ENCODE assay signal across 8 mouse cellular contexts in the genomic region with DNA sequence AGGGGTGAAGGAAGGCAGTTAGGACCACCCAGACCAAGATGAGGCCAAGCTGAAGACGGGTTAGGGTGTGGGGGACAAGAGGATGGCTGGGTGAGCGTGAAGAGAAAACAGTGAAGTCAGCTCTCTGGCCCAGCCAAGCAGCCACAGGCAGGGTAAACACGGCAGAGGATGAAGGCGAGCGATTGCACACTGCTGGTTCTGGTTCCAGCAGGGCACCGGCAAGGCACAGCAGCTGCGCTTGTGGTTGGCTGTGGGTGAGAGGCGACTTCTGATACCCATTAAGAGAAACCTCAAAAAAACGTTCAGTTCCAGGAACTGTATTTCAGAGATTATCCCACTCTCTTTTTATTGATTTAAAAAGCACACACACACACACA. TPM values are rescaled to one million over a fixed set of nuclear protein-coding genes. Genes with fewer than 3 reads are reported as not detected.
A peak's percentile ranks its signal among the peaks of the same experiment; 100 is the strongest.
DNase-seq lines count a peak whose midpoint lies in the region; ATAC-seq and TF ChIP-seq lines count a peak whose summit lies in the region.

No protein-coding gene starts in this region.

- no peak overlapping the region for H3K4me3 ChIP-seq in midbrain, embryonic 10.5 days
- no peak overlapping the region for H3K4me3 ChIP-seq in midbrain, embryonic 11.5 days (ENCODE audit: low read depth, low read length)
- no peak overlapping the region for H3K4me3 ChIP-seq in liver, embryonic 16.5 days (ENCODE audit: low read depth, low read length)
- no peak overlapping the region for H3K4me3 ChIP-seq in thymus, adult 2 months (ENCODE audit: control insufficient read depth, insufficient read depth, low read length)

- TF ChIP-seq POLR2A in thymus, adult 2 months (IDR thresholded peaks at IDR 0.05; ENCODE audit: control insufficient read depth, extremely low read depth, insufficient read depth, low read length, poor library complexity): no peak

- ATAC-seq in midbrain, embryonic 11.5 days (ENCODE audit: low FRiP score): no peak
- ATAC-seq in liver, embryonic 16.5 days (ENCODE audit: low read depth): peak; percentile 52

- H3K9me3 ChIP-seq in midbrain, embryonic 10.5 days (replicated peaks): no peaks in the 10 kb centered on the region
- H3K9me3 ChIP-seq in midbrain, embryonic 11.5 days (ENCODE audit: control insufficient read depth, low read length): no peaks in the 10 kb centered on the region
- no peaks in the 10 kb centered on the region for H3K9me3 ChIP-seq in liver, embryonic 16.5 days (replicated peaks; ENCODE audit: control insufficient read depth, low read length)

- 61% methylated on average over 9 of the region's 9 CpGs for WGBS in midbrain, embryonic 10.5 days
- 60% methylated on average over 9 of the region's 9 CpGs for WGBS in midbrain, embryonic 11.5 days
- WGBS in liver, embryonic 16.5 days (ENCODE audit: insufficient replicate concordance): 9% methylated on average over 9 of the region's 9 CpGs
- WGBS in thymus, adult 2 months: 3% methylated on average over 9 of the region's 9 CpGs

- H3K27ac ChIP-seq in midbrain, embryonic 10.5 days (replicated peaks): peak overlapping the region; percentile 72
- H3K27ac ChIP-seq in midbrain, embryonic 11.5 days (ENCODE audit: low read depth, low read length): no peak overlapping the region
- H3K27ac ChIP-seq in liver, embryonic 16.5 days (ENCODE audit: low read length): peak overlapping the region; percentile 82
- peak overlapping the region; percentile 85 for H3K27ac ChIP-seq in thymus, adult 2 months (ENCODE audit: control insufficient read depth, insufficient read depth, low read length)

- no peak for DNase-seq in midbrain, embryonic 10.5 days (ENCODE audit: low spot score)
- DNase-seq in midbrain, embryonic 11.5 days (ENCODE audit: low spot score, missing footprints): no peak
- peak; percentile 45 for DNase-seq in c-Kit-positive CD71-positive TER-119-positive erythroid progenitor cells, embryonic 14.5 days (ENCODE audit: low spot score)
- peak; percentile 62 for DNase-seq in thymus, adult 2 months
- no peak for DNase-seq in cerebellum, adult 18-20 months
- DNase-seq in frontal cortex, postnatal 10 days (ENCODE audit: low spot score in 2 of 2): no peak
- no peak for DNase-seq in urinary bladder, postnatal 4 days (ENCODE audit: low spot score in 2 of 2)

- peaks cover 43% of the 10 kb centered on the region for H3K4me1 ChIP-seq in midbrain, embryonic 10.5 days
- H3K4me1 ChIP-seq in midbrain, embryonic 11.5 days (ENCODE audit: control insufficient read depth, insufficient read depth, low read length): peaks cover 18% of the 10 kb centered on the region
- H3K4me1 ChIP-seq in liver, embryonic 16.5 days (ENCODE audit: control insufficient read depth, low read depth, low read length): peaks cover 51% of the 10 kb centered on the region
- peaks cover 70% of the 10 kb centered on the region for H3K4me1 ChIP-seq in thymus, adult 2 months (replicated peaks; ENCODE audit: control insufficient read depth, insufficient read depth, low read length)

- TF ChIP-seq CTCF in thymus, adult 2 months (IDR thresholded peaks at IDR 0.05; ENCODE audit: borderline replicate concordance, control insufficient read depth, extremely low read depth, insufficient read depth, low read length, poor library complexity): no peak

- no peaks in the 10 kb centered on the region for H3K27me3 ChIP-seq in midbrain, embryonic 10.5 days (ENCODE audit: low read depth, poor library complexity, severe bottlenecking)
- H3K27me3 ChIP-seq in midbrain, embryonic 11.5 days (ENCODE audit: control insufficient read depth, insufficient read depth, low read length): no peaks in the 10 kb centered on the region
- H3K27me3 ChIP-seq in liver, embryonic 16.5 days (ENCODE audit: control insufficient read depth, insufficient read depth, low read depth, low read length): no peaks in the 10 kb centered on the region
- no peaks in the 10 kb centered on the region for H3K27me3 ChIP-seq in thymus, adult 2 months (ENCODE audit: control insufficient read depth, insufficient read depth, low read length)

- H3K4me2 ChIP-seq in midbrain, embryonic 11.5 days: no peak overlapping the region
- H3K4me2 ChIP-seq in liver, embryonic 16.5 days (ENCODE audit: low read depth, low read length): peak overlapping the region; percentile 12

- H3K9ac ChIP-seq in midbrain, embryonic 11.5 days (ENCODE audit: low read length): no peak overlapping the region
- H3K9ac ChIP-seq in liver, embryonic 16.5 days (ENCODE audit: low read depth, low read length): peak overlapping the region; percentile 41

- no peaks in the 10 kb centered on the region for H3K36me3 ChIP-seq in midbrain, embryonic 10.5 days
- no peaks in the 10 kb centered on the region for H3K36me3 ChIP-seq in midbrain, embryonic 11.5 days (ENCODE audit: control insufficient read depth, insufficient read depth, low read length)
- H3K36me3 ChIP-seq in liver, embryonic 16.5 days (ENCODE audit: control insufficient read depth, insufficient read depth): no peaks in the 10 kb centered on the region
- H3K36me3 ChIP-seq in thymus, adult 2 months (ENCODE audit: control insufficient read depth, insufficient read depth, low read length): no peaks in the 10 kb centered on the region

RNA-seq across cellular contexts. Expression of a gene that starts 24.3 kb away (rescaled TPM):
- polyA plus RNA-seq in midbrain, embryonic 10.5 days (2016; fragmentation: Nextera tagmentation; extraction: Ambion mirVana): not detected in 2 replicates
- polyA plus RNA-seq in midbrain, embryonic 11.5 days (2014; fragmentation: Nextera tagmentation; extraction: Ambion mirVana): not detected in 2 replicates
- polyA plus RNA-seq in liver, embryonic 16.5 days (2015; fragmentation: Nextera tagmentation; extraction: Ambion mirVana): not detected in 2 replicates
- not detected in 2 replicates for polyA plus RNA-seq in thymus, adult 2 months (2012; rRNA removed)

RNA-seq across cellular contexts. Expression of a gene that starts 32.7 kb away (rescaled TPM):
- 0.16 and 0.35 TPM in 2 replicates for polyA plus RNA-seq in midbrain, embryonic 10.5 days (2016; fragmentation: Nextera tagmentation; extraction: Ambion mirVana)
- polyA plus RNA-seq in midbrain, embryonic 11.5 days (2014; fragmentation: Nextera tagmentation; extraction: Ambion mirVana): 0.26 and 0.36 TPM in 2 replicates
- polyA plus RNA-seq in liver, embryonic 16.5 days (2015; fragmentation: Nextera tagmentation; extraction: Ambion mirVana): 0.25 and 1.3 TPM in 2 replicates
- polyA plus RNA-seq in thymus, adult 2 months (2012; rRNA removed): 1.3 and 1.5 TPM in 2 replicates

Comparison
In these comparisons a context has a peak if more than half of its experiments do, and no peak if none do; other contexts are left out.
1. DNase-seq: peak in c-Kit-positive CD71-positive TER-119-positive erythroid progenitor cells, embryonic 14.5 days (single experiment) and thymus, adult 2 months (single experiment); none in midbrain, embryonic 10.5 days (single experiment), midbrain, embryonic 11.5 days (single experiment), cerebellum, adult 18-20 months (0 of 2), frontal cortex, postnatal 10 days (0 of 2) and urinary bladder, postnatal 4 days (0 of 2).